Mouse (Mus musculus): ENCODE data around the gene Tdrd5. TPM values are rescaled to one million over a fixed set of nuclear protein-coding genes. Genes with fewer than 3 reads are reported as not detected.
A peak's percentile ranks its signal among the peaks of the same experiment; 100 is the strongest.

The Tdrd5 gene
- total and polyA plus RNA-seq, 2 experiments from 2014 or later: 0.93 to 1.3 TPM

DNA sequence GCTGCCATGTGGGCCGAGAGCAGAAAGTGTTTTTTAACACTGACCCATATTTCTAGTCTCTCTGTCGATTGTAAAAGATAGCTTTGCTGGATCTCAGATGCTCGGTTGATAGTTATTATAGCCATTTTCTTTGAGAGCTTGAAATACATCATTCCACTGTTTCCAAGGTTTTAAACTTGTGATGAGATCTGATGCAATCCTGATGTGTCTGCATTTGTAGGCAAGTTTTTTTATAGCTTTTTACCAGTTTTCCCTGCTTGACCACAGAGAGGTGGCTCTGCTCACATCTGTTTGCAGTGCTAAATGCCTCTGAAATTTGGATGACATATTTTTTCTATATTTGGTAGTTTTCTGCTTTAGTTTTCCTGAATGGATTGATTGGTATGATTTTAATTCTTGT, 55.6 kb downstream of the Tdrd5 start:
- Histone ChIP-seq H3K4me1 (ENCODE audit: insufficient read depth, low read length) (no peaks in the 10 kb centered on the region), H3K36me3 (ENCODE audit: insufficient read depth, low read length) (no peaks in the 10 kb centered on the region), H3K27ac (ENCODE audit: low read depth, low read length) (no peak overlapping the region), H3K27me3 (ENCODE audit: insufficient read depth, low read length) (no peaks in the 10 kb centered on the region), H3K4me2 (ENCODE audit: low read depth, low read length, poor library complexity, severe bottlenecking) (no peak overlapping the region), H3K9ac (replicated peaks; ENCODE audit: low read length, poor library complexity, severe bottlenecking) (no peak overlapping the region), H3K4me3 (ENCODE audit: low read depth, low read length) (no peak overlapping the region), H3K9me3 (ENCODE audit: low read length) (no peaks in the 10 kb centered on the region)
- DNase-seq (ENCODE audit: low spot score) (no peak), ATAC-seq (ENCODE audit: low FRiP score) (no peak)
- TF ChIP-seq CTCF (IDR thresholded peaks at IDR 0.05): no peak
- 79% methylated on average over 3 of the region's 3 CpGs for WGBS

DNA sequence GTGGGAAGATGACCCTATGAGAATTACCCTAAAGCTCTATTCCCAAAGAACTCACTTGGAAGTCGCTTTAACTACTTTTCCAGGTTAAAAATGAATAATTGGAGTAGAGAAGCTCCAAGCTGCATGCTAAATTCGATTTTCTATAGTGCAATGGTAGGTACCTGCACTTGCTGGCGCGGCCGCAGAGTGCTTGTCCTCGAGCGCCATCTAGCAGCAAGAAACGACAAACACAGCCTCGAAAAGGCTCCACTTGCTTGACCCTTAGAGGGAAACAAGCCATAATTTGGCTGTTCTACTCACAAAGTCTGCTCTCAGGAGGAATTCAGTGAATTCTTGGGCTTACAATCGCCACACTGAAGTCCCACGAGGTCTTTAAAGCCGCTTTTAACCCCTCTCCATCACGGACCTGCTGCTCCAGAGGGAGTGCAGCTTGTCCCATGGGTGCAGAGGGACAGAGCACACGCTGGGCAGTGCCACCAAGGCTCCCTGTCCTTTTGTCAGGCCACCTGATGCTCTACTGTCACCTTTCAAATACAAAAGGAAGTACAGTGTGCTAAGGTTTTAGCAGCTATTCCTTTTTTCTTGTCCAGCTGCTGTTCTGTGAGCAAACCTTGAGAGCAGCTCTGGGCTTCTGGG, 61.6 kb downstream of the Tdrd5 start:
- no peak overlapping the region for H3K4me2 ChIP-seq (ENCODE audit: low read depth, low read length, poor library complexity, severe bottlenecking)
- no peaks in the 10 kb centered on the region for H3K36me3 ChIP-seq (ENCODE audit: insufficient read depth, low read length)
- DNase-seq (ENCODE audit: low spot score) (peak; percentile 80), ATAC-seq (ENCODE audit: low FRiP score) (no peak)
- peak; percentile 92 for TF ChIP-seq CTCF (IDR thresholded peaks at IDR 0.05)
- H3K27ac ChIP-seq (ENCODE audit: low read depth, low read length): no peak overlapping the region
- no peak overlapping the region for H3K4me3 ChIP-seq (ENCODE audit: low read depth, low read length)
- no peaks in the 10 kb centered on the region for H3K4me1 ChIP-seq (ENCODE audit: insufficient read depth, low read length)
- no peak overlapping the region for H3K9ac ChIP-seq (replicated peaks; ENCODE audit: low read length, poor library complexity, severe bottlenecking)
- 7% methylated on average over 14 of the region's 14 CpGs for WGBS
- H3K27me3 ChIP-seq (ENCODE audit: insufficient read depth, low read length): no peaks in the 10 kb centered on the region
- H3K9me3 ChIP-seq (ENCODE audit: low read length): no peaks in the 10 kb centered on the region

DNA sequence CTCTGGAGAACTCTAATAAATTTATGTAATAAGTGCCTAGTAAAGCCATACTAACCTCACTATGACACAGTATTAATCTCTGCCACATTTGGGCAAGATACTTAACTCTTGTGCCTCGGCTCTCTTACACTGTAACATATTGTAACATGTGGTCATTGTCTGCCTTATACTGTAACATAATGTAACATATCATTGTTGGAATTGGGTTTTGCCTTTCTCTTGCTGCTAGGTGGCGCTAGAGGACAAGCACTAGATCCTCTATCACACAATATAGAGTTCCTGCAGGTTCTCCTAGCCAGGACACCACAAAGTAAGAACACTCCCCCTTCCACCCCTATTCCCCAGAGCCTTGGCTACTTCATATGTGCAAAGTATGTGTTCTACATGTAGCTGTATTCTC, 62.4 kb downstream of the Tdrd5 start:
- ATAC-seq (ENCODE audit: low FRiP score): no peak
- Histone ChIP-seq H3K4me3 (ENCODE audit: low read depth, low read length) (no peak overlapping the region), H3K36me3 (ENCODE audit: insufficient read depth, low read length) (no peaks in the 10 kb centered on the region), H3K4me1 (ENCODE audit: insufficient read depth, low read length) (no peaks in the 10 kb centered on the region), H3K9me3 (ENCODE audit: low read length) (no peaks in the 10 kb centered on the region), H3K4me2 (ENCODE audit: low read depth, low read length, poor library complexity, severe bottlenecking) (no peak overlapping the region), H3K9ac (replicated peaks; ENCODE audit: low read length, poor library complexity, severe bottlenecking) (no peak overlapping the region), H3K27me3 (ENCODE audit: insufficient read depth, low read length) (no peaks in the 10 kb centered on the region), H3K27ac (ENCODE audit: low read depth, low read length) (no peak overlapping the region)
- TF ChIP-seq CTCF (IDR thresholded peaks at IDR 0.05): peak; percentile 77
- WGBS: 45% methylated on average over 2 of the region's 2 CpGs
- DNase-seq (ENCODE audit: low spot score): peak; percentile 75

DNA sequence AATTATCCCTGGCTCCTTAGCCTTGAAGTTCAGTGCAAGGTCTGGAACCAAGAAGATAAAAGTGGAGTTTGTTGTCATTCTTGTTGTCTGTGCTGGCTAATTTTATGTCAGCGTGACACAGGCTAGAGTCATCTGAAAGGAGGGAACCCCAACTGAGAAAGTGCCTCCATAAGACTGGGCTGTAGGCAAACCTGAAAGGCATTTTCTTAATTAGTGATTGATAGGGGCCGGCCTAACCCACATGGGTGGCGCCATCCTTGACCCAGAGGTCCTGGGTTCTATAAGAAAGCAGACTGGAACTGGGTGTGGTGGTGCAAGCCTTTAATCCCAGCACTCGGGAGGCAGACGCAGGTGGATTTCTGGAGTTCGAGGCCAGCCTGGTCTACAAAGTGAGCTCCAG, 72.3 kb downstream of the Tdrd5 start:
- Histone ChIP-seq H3K27me3 (ENCODE audit: insufficient read depth, low read length) (no peaks in the 10 kb centered on the region), H3K36me3 (ENCODE audit: insufficient read depth, low read length) (no peaks in the 10 kb centered on the region), H3K4me1 (ENCODE audit: insufficient read depth, low read length) (no peaks in the 10 kb centered on the region), H3K4me3 (ENCODE audit: low read depth, low read length) (no peak overlapping the region), H3K4me2 (ENCODE audit: low read depth, low read length, poor library complexity, severe bottlenecking) (no peak overlapping the region), H3K27ac (ENCODE audit: low read depth, low read length) (no peak overlapping the region), H3K9me3 (ENCODE audit: low read length) (no peaks in the 10 kb centered on the region), H3K9ac (replicated peaks; ENCODE audit: low read length, poor library complexity, severe bottlenecking) (no peak overlapping the region)
- ATAC-seq (ENCODE audit: low FRiP score): no peak
- DNase-seq (ENCODE audit: low spot score): no peak
- no peak for TF ChIP-seq CTCF (IDR thresholded peaks at IDR 0.05)
- whole genome bisulfite sequencing: 89% methylated on average over 6 of the region's 6 CpGs

DNA sequence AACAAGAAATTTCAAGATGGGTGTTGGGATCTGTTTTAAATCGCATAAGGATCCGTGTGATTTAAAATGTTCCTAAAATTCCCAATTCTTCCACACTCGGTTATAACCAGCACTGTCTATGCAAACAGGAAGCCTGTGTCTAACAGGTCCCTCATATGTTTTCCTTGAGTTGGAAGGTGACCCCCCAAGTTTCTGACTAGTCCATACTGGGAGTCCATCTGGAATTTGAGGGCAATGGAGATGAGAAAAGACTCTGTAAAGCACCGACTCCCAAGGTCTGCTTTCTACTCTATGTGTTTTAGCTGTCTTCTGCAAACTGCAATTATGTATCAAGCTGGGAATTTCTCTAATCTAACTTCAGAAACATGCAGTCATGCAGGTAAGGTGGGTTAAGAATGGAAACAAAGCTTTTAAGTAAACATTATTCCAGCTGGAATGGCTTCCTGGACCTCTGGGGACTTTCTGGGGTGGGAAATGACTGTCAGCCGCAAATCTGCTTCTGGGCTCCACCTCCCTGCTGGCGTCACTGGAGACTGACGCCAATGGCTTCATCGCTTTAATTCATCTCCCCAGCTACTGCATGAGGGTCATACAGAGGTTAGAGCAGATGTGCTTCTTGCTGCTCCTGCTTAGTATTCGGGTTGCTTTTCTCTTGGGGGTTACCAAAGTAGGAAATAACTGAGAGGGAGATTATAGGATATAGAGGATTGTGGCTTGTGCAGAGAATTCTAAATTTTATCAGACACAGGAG, 73.0 kb downstream of the Tdrd5 start:
- no peaks in the 10 kb centered on the region for H3K4me1 ChIP-seq (ENCODE audit: insufficient read depth, low read length)
- peak; percentile 63 for DNase-seq (ENCODE audit: low spot score)
- H3K9me3 ChIP-seq (ENCODE audit: low read length): no peaks in the 10 kb centered on the region
- WGBS: 37% methylated on average over 9 of the region's 9 CpGs
- no peak for TF ChIP-seq CTCF (IDR thresholded peaks at IDR 0.05)
- no peaks in the 10 kb centered on the region for H3K36me3 ChIP-seq (ENCODE audit: insufficient read depth, low read length)
- H3K4me3 ChIP-seq (ENCODE audit: low read depth, low read length): no peak overlapping the region
- no peak overlapping the region for H3K4me2 ChIP-seq (ENCODE audit: low read depth, low read length, poor library complexity, severe bottlenecking)
- H3K27me3 ChIP-seq (ENCODE audit: insufficient read depth, low read length): no peaks in the 10 kb centered on the region
- no peak overlapping the region for H3K27ac ChIP-seq (ENCODE audit: low read depth, low read length)
- 0 out of 2 replicates have a peak, but pooled peaks have one; percentile 63 for ATAC-seq (ENCODE audit: low FRiP score)
- H3K9ac ChIP-seq (replicated peaks; ENCODE audit: low read length, poor library complexity, severe bottlenecking): 0 out of 2 replicates have a peak overlapping the region, but pooled peaks have one; percentile 19

DNA sequence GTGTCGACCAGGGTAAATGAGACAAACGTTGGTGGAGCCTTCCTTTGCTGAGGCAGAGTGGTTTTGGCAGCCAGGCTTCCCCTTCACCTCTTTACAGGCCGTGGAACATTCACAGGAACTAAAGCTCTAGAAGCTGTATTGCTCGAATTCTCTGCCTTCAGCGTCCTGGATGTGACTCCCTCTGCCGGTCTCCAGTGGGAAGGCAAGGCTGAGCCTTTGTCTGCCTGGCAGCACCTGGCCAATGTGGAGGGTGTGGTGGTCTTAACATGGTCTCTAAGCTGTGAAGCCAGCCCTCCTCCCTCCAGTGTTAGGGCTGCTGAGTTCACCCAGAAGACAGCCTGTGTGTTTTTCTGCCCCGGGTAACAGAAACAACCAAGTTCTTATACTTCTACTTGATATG, 74.0 kb downstream of the Tdrd5 start:
- no peak overlapping the region for H3K4me3 ChIP-seq (ENCODE audit: low read depth, low read length)
- 29% methylated on average over 7 of the region's 7 CpGs for WGBS
- H3K4me2 ChIP-seq (ENCODE audit: low read depth, low read length, poor library complexity, severe bottlenecking): no peak overlapping the region
- H3K27me3 ChIP-seq (ENCODE audit: insufficient read depth, low read length): no peaks in the 10 kb centered on the region
- H3K36me3 ChIP-seq (ENCODE audit: insufficient read depth, low read length): no peaks in the 10 kb centered on the region
- no peak overlapping the region for H3K27ac ChIP-seq (ENCODE audit: low read depth, low read length)
- no peaks in the 10 kb centered on the region for H3K9me3 ChIP-seq (ENCODE audit: low read length)
- peak; percentile 83 for TF ChIP-seq CTCF (IDR thresholded peaks at IDR 0.05)
- no peak for ATAC-seq (ENCODE audit: low FRiP score)
- H3K9ac ChIP-seq (replicated peaks; ENCODE audit: low read length, poor library complexity, severe bottlenecking): no peak overlapping the region
- H3K4me1 ChIP-seq (ENCODE audit: insufficient read depth, low read length): no peaks in the 10 kb centered on the region
- peak; percentile 67 for DNase-seq (ENCODE audit: low spot score)

Data from midbrain, postnatal 0 days (tissue).